Mouse (Mus musculus) kidney, adult 9 months (tissue): ENCODE results near the gene Lamtor2.

Source experiments
- DNase-seq: peaks from one replicate; pipeline ENCODE4 v3.0.0; 2022

Lamtor2 gene

GRCm38 (mm10) chr3:88541622-88542401, 11.1 kb downstream of the Lamtor2 start:
- no peak for DNase-seq

- DNase-seq: no peak
These were observed 12.8 kb downstream of the Lamtor2 start for GRCm38 (mm10) chr3:88540085-88540484.

- DNase-seq: no peak
These were observed 13.5 kb downstream of the Lamtor2 start for GRCm38 (mm10) chr3:88539397-88539796.

GRCm38 (mm10) chr3:88538271-88539145, 14.4 kb downstream of the Lamtor2 start:
- DNase-seq: no peak

DNA sequence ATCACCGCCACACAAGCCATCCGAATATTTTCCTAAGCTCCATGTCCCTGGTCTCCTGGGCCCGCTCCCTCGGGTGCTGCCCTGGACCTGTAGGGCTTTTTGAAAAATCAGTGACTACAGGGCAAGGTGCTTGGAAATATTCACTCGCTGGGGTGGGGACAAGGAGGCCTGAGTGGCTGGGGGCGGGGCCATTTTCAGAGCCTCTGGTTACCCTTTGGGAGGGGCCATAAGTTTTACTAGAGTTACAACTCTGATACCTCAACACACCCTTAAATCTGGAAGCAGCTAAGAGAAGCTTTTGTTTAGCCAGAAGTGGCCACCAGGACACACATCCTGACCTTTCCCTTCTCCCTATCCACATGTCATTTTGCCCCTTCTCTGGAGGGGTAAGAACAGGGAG, 15.7 kb downstream of the Lamtor2 start:
- DNase-seq: no peak

DNA sequence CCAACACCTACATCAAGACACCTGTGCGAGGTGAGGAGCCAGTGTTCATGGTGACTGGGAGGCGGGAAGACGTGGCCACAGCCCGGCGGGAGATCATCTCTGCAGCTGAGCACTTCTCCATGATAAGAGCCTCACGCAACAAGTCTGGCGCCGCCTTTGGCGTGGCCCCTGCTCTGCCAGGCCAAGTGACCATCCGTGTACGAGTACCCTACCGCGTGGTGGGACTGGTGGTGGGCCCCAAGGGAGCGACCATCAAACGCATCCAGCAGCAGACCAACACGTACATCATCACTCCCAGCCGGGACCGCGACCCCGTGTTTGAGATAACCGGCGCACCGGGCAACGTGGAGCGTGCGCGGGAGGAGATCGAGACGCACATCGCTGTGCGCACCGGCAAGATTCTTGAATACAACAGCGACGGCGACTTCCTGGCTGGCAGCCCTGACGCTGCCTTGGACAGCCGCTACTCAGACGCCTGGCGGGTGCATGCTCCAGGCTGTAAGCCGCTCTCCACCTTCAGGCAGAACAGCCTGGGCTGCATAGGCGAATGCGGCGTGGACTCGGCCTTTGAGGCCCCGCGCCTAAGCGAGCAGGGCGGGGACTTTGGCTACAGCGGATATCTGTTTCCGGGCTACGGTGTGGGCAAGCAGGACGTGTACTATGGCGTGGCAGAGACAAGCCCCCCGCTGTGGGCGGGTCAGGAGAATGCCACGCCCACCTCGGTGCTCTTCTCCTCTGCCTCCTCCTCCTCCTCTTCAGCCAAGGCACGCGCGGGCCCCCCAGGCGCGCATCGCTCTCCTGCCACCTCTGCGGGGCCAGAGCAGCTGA, 16.6 kb downstream of the Lamtor2 start:
- peak; percentile 86 for DNase-seq

- DNase-seq: peak; percentile 50
These were observed 17.3 kb downstream of the Lamtor2 start for GRCm38 (mm10) chr3:88535527-88535926.

DNA sequence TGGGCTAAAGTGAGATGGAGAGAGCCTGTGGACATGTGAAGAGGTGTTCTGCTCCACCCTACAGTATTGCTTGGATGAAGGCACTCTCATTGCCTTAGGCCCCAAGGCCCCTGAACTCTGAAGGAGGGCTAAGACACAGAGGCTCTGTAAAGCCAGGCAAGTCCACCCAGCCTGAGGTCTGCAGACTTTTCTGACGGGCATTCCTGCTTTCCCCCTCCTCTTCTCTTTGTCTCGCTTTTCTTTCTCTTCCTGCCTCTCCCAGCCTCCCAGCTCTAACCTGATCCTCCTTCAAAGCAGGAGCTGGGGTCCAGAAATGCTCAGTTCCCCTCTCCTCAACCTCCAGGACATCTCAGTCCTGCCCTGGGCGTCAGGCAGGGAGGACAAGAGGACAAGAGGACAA, 17.9 kb downstream of the Lamtor2 start:
- DNase-seq: no peak

- DNase-seq: no peak
These were observed 19.2 kb downstream of the Lamtor2 start for GRCm38 (mm10) chr3:88533706-88534105.

- no peak for DNase-seq
These were observed 20.0 kb downstream of the Lamtor2 start for GRCm38 (mm10) chr3:88532689-88533511.

DNA sequence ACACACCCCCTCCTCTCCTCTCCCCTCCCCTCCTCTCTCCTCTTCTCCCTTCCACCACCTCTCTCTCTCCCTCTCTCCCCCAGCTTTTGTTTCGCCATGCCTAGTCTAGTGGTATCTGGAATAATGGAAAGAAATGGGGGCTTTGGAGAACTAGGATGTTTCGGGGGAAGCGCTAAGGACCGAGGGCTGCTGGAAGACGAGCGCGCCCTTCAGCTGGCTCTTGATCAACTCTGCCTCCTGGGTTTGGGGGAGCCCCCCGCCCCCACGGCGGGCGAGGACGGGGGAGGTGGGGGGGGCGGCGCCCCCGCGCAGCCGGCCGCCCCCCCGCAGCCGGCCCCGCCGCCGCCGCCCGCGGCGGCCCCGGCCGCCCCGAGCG, 20.6 kb downstream of the Lamtor2 start, which contains the start of gene Mex3a:
Gene Mex3a, plus strand, starts transcription at position 97 of the 376 bp plus-strand sequence.
- DNase-seq: no peak

- DNase-seq: peak; percentile 82
These were observed 21.3 kb downstream of the Lamtor2 start for GRCm38 (mm10) chr3:88531348-88532298.

- no peak for DNase-seq
These were observed 22.6 kb downstream of the Lamtor2 start for GRCm38 (mm10) chr3:88530082-88530864.

DNA sequence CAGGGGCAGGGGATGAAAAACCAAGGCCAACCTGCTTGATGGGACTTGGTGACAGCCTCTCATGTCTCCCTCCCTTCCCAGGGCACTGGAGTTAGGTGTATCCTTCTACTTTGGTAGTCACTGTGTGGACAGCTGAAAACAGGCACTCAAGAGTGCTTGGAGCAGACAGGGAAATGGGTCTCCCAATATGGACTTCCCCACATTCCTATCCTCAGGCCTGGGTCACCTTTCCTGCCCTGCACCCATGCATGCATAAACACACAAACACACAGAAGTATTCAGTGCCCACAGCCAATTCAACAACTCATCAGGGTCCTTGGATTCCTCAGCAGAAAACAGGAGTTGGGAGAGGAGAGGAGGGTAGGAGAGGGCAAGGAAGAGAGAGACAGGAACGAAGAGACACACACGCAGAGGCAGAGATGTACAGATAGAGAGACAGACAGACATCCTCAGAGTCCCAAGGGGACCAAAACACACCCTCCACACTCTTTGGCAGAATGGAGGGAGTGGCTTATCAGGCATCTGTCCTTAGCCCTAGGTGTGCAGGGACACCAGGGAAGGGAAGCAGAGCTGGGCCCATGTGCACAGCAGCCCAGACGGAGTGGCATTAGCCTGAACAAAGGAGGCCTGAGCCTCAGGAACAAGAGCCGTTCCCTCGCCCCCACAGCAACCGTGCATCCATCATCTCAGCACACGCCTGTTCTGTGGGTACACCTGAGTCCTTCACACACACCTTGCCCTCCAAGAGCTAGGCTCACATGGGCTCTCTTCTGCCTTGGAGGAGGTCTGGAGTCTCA, 23.5 kb downstream of the Lamtor2 start:
- DNase-seq: no peak

DNA sequence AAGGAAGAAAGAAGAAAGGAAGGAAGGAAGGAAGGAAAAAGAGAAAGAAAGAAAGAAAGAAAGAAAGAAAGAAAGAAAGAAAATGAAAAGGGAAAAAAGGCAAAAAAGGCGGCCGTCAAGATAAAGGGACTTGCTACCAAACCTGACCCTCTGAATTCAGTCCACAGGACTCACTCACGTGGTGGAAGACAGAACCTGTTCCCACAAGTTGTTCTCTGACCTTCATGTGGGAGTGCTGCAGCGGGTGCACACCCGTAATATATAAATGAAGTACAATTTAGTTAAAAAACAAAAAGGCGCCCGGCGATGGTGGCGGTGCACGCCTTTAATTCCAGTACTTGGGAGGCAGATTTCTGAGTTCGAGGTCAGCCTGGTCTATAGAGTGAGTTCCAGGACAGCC, 24.2 kb downstream of the Lamtor2 start:
- DNase-seq: no peak

GRCm38 (mm10) chr3:88527565-88527964, 25.3 kb downstream of the Lamtor2 start:
- DNase-seq: no peak

- DNase-seq: peak; percentile 93
These were observed 26.4 kb downstream of the Lamtor2 start for GRCm38 (mm10) chr3:88526157-88527131.

- no peak for DNase-seq
These were observed 27.9 kb downstream of the Lamtor2 start for GRCm38 (mm10) chr3:88525021-88525420.
